Comparison of ENCODE assay signal across 19 mouse cellular contexts in genomic region chr11:8811506-8812100, GRCm38 (mm10).
DNase-seq lines count a peak whose midpoint lies in the region; ATAC-seq and TF ChIP-seq lines count a peak whose summit lies in the region.
"Had no signal": no experiment of that assay in that cellular context is flagged by ENCODE, and none has a peak within 500 bp of the region (broad histone marks: within the 10 kb centered on the region; RNA-seq: fewer than 3 reads in every experiment).

No protein-coding gene starts in this region.

- WGBS in hindbrain, embryonic 11.5 days = 6% methylated on average over 5 of the region's 5 CpGs
- 4% methylated on average over 5 of the region's 5 CpGs for WGBS in hindbrain, embryonic 13.5 days
- WGBS in midbrain, postnatal 0 days = 17% methylated on average over 5 of the region's 5 CpGs
- WGBS in midbrain, embryonic 16.5 days = 9% methylated on average over 5 of the region's 5 CpGs

- H3K27ac ChIP-seq in hindbrain, embryonic 11.5 days (ENCODE audit: low read depth, low read length) = no peak overlapping the region
- no peak overlapping the region for H3K27ac ChIP-seq in hindbrain, embryonic 13.5 days
- H3K27ac ChIP-seq in midbrain, postnatal 0 days (ENCODE audit: low read depth, low read length) = no peak overlapping the region
- H3K27ac ChIP-seq in midbrain, embryonic 16.5 days (ENCODE audit: low read length) = no peak overlapping the region
- H3K27ac ChIP-seq: embryonic facial prominence, embryonic 13.5 days; heart, adult 2 months; hindbrain, embryonic 15.5 days; liver, embryonic 14.5 days; neural tube, embryonic 13.5 days had no signal

- H3K9me3 ChIP-seq in hindbrain, embryonic 11.5 days (ENCODE audit: control insufficient read depth, low read length) = no peaks in the 10 kb centered on the region
- H3K9me3 ChIP-seq in hindbrain, embryonic 13.5 days = no peaks in the 10 kb centered on the region
- H3K9me3 ChIP-seq in midbrain, postnatal 0 days (ENCODE audit: low read length) = no peaks in the 10 kb centered on the region
- H3K9me3 ChIP-seq in midbrain, embryonic 16.5 days (replicated peaks; ENCODE audit: control insufficient read depth, low read length, poor library complexity, severe bottlenecking) = no peaks in the 10 kb centered on the region
- H3K9me3 ChIP-seq: embryonic facial prominence, embryonic 13.5 days; hindbrain, embryonic 15.5 days; megakaryocyte, embryonic 14.5 days; neural tube, embryonic 13.5 days had no signal

- no peaks in the 10 kb centered on the region for H3K36me3 ChIP-seq in hindbrain, embryonic 11.5 days (ENCODE audit: control insufficient read depth, insufficient read depth, low read length)
- H3K36me3 ChIP-seq in hindbrain, embryonic 13.5 days = no peaks in the 10 kb centered on the region
- H3K36me3 ChIP-seq in midbrain, postnatal 0 days (ENCODE audit: insufficient read depth, low read length) = no peaks in the 10 kb centered on the region
- no peaks in the 10 kb centered on the region for H3K36me3 ChIP-seq in midbrain, embryonic 16.5 days (ENCODE audit: control insufficient read depth, insufficient read depth, low read length)
- H3K36me3 ChIP-seq: embryonic facial prominence, embryonic 13.5 days; hindbrain, embryonic 15.5 days; neural tube, embryonic 13.5 days had no signal

- TF ChIP-seq CTCF in midbrain, postnatal 0 days (IDR thresholded peaks at IDR 0.05) = no peak

- no peaks in the 10 kb centered on the region; the same call in 1 of the 2 replicates for H3K4me1 ChIP-seq in hindbrain, embryonic 11.5 days (replicated peaks; ENCODE audit: control insufficient read depth, insufficient read depth, low read length)
- H3K4me1 ChIP-seq in hindbrain, embryonic 13.5 days (replicated peaks) = no peaks in the 10 kb centered on the region
- no peaks in the 10 kb centered on the region for H3K4me1 ChIP-seq in midbrain, postnatal 0 days (ENCODE audit: insufficient read depth, low read length)
- no peaks in the 10 kb centered on the region for H3K4me1 ChIP-seq in midbrain, embryonic 16.5 days (ENCODE audit: control insufficient read depth, insufficient read depth, low read length)
- H3K4me1 ChIP-seq: megakaryocyte, embryonic 14.5 days had no signal

- H3K4me2 ChIP-seq in hindbrain, embryonic 11.5 days (replicated peaks; ENCODE audit: low read depth, low read length) = no peak overlapping the region
- H3K4me2 ChIP-seq in hindbrain, embryonic 13.5 days = no peak overlapping the region
- H3K4me2 ChIP-seq in midbrain, postnatal 0 days (ENCODE audit: low read depth, low read length, poor library complexity, severe bottlenecking) = no peak overlapping the region
- H3K4me2 ChIP-seq in midbrain, embryonic 16.5 days (ENCODE audit: low read length) = no peak overlapping the region
- H3K4me2 ChIP-seq: embryonic facial prominence, embryonic 13.5 days; hindbrain, embryonic 15.5 days; neural tube, embryonic 13.5 days had no signal

- ATAC-seq in hindbrain, embryonic 11.5 days (ENCODE audit: low FRiP score) = peak; percentile 35; the same call in 1 of the 2 replicates
- ATAC-seq in hindbrain, embryonic 13.5 days (ENCODE audit: low FRiP score) = no peak
- no peak for ATAC-seq in midbrain, postnatal 0 days (ENCODE audit: low FRiP score)
- ATAC-seq in midbrain, embryonic 16.5 days = no peak
- ATAC-seq: forebrain, embryonic 16.5 days had no signal

- no peaks in the 10 kb centered on the region for H3K27me3 ChIP-seq in hindbrain, embryonic 11.5 days (ENCODE audit: control insufficient read depth, insufficient read depth, low read length)
- H3K27me3 ChIP-seq in hindbrain, embryonic 13.5 days = no peaks in the 10 kb centered on the region
- H3K27me3 ChIP-seq in midbrain, postnatal 0 days (ENCODE audit: insufficient read depth, low read length) = no peaks in the 10 kb centered on the region
- H3K27me3 ChIP-seq in midbrain, embryonic 16.5 days (ENCODE audit: control insufficient read depth, insufficient read depth, low read depth, low read length) = no peaks in the 10 kb centered on the region
- H3K27me3 ChIP-seq: embryonic facial prominence, embryonic 13.5 days; hindbrain, embryonic 15.5 days; neural tube, embryonic 13.5 days had no signal

- H3K4me3 ChIP-seq in hindbrain, embryonic 11.5 days (ENCODE audit: low read depth, low read length) = no peak overlapping the region
- H3K4me3 ChIP-seq in hindbrain, embryonic 13.5 days = no peak overlapping the region
- no peak overlapping the region for H3K4me3 ChIP-seq in midbrain, postnatal 0 days (ENCODE audit: low read depth, low read length)
- no peak overlapping the region for H3K4me3 ChIP-seq in midbrain, embryonic 16.5 days (ENCODE audit: low read depth, low read length)
- H3K4me3 ChIP-seq: embryonic facial prominence, embryonic 13.5 days; heart, adult 2 months; hindbrain, embryonic 15.5 days; megakaryocyte, embryonic 14.5 days; neural tube, embryonic 13.5 days had no signal

- intact Hi-C loops in gastrocnemius, postnatal 36 days (cut with DNase I) = no loop called here

- no peak overlapping the region for H3K9ac ChIP-seq in hindbrain, embryonic 11.5 days (ENCODE audit: low read depth, low read length)
- no peak overlapping the region for H3K9ac ChIP-seq in hindbrain, embryonic 13.5 days
- H3K9ac ChIP-seq in midbrain, postnatal 0 days (replicated peaks; ENCODE audit: low read length, poor library complexity, severe bottlenecking) = 0 out of 2 replicates have a peak overlapping the region, but pooled peaks have one; percentile 19
- H3K9ac ChIP-seq in midbrain, embryonic 16.5 days (ENCODE audit: low read depth, low read length) = no peak overlapping the region
- H3K9ac ChIP-seq: embryonic facial prominence, embryonic 13.5 days; hindbrain, embryonic 15.5 days; liver, embryonic 14.5 days; neural tube, embryonic 13.5 days had no signal

- DNase-seq in hindbrain, embryonic 11.5 days (ENCODE audit: low spot score) = peak; percentile 29
- DNase-seq in midbrain, postnatal 0 days (ENCODE audit: low spot score) = no peak
- DNase-seq in embryo, embryonic 9.5 days (ENCODE audit: extremely low spot score) = peak; percentile 79
- DNase-seq in yolk sac, embryonic 10.5 days (ENCODE audit: low spot score) = peak; percentile 24
- no peak for DNase-seq in layer of hippocampus, adult 18-20 months (ENCODE audit: low spot score in 2 of 2)
- no peak for DNase-seq in gastrocnemius, postnatal 36 days
- DNase-seq: adrenal gland, postnatal 25 days; cerebellum, adult 11 months; heart, adult 2 months; right cerebral cortex, postnatal 14 days; thymus, postnatal 4 days had no signal

Comparison
In these comparisons a context has a peak if more than half of its experiments do, and no peak if none do; other contexts are left out.
1. DNase-seq: peak in hindbrain, embryonic 11.5 days (single experiment), embryo, embryonic 9.5 days (single experiment) and yolk sac, embryonic 10.5 days (single experiment); none in midbrain, postnatal 0 days (single experiment), layer of hippocampus, adult 18-20 months (0 of 2) and gastrocnemius, postnatal 36 days (0 of 2).